Mouse (Mus musculus) kidney, adult 2 months (tissue): Measurements from ENCODE around the gene Cyp27a1.

Experiments
- CTCF ChIP-seq: fragments of 200-500 bp; conservative IDR thresholded peaks from 2 replicates; pipeline ENCODE4 v1.5.1; 2011; ENCODE audit warnings: low read depth, mild to moderate bottlenecking, control low read depth, low read length, moderate library complexity, mixed read lengths; ENCODE audit not compliant: insufficient read depth, insufficient read length
- POLR2A ChIP-seq: fragments of 200-500 bp; IDR thresholded peaks from one replicate; pipeline ENCODE4 v1.6.1; 2011; ENCODE audit warnings: low read depth, low read length, control low read depth

- TF ChIP-seq CTCF (no peak), POLR2A (no peak)
Measured at GRCm38 (mm10) chr1:74778934-74779486, 65.6 kb downstream of the Cyp27a1 start.
